Mouse (Mus musculus): Measurements from ENCODE around the gene Gm8126.
"Not testable (repeated sequence)": the region's sequence is repeated elsewhere in the genome, so short reads cannot be mapped to it uniquely, and the experiment has no call there.

DNA sequence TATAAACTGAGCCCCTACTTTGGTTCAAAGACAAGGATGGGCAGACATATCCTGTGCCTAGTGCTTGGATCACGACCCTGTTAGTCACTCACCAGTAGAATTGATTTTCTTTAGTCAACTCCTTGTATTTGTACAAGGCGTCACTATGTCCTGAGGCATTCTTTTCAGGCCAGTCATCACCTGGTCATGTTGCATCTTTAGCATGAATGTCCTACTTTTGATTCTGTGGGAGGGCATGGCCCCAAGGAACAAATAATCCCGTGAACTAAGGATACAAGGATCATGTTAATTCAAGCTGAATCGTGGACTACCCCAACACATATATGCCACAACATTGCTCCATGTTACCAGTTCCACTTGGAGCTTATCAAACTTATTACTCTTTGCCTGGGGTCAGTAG is 19.7 kb downstream of the Gm8126 start:
- not testable (repeated sequence) for TF ChIP-seq POLR2A (IDR thresholded peaks at IDR 0.05; ENCODE audit: control insufficient read depth, low read depth, low read length); CTCF (IDR thresholded peaks at IDR 0.05; ENCODE audit: control insufficient read depth, insufficient read depth, insufficient replicate concordance, low read depth, low read length)
